Comparison of ENCODE assay signal across 33 mouse cellular contexts in the genomic region with DNA sequence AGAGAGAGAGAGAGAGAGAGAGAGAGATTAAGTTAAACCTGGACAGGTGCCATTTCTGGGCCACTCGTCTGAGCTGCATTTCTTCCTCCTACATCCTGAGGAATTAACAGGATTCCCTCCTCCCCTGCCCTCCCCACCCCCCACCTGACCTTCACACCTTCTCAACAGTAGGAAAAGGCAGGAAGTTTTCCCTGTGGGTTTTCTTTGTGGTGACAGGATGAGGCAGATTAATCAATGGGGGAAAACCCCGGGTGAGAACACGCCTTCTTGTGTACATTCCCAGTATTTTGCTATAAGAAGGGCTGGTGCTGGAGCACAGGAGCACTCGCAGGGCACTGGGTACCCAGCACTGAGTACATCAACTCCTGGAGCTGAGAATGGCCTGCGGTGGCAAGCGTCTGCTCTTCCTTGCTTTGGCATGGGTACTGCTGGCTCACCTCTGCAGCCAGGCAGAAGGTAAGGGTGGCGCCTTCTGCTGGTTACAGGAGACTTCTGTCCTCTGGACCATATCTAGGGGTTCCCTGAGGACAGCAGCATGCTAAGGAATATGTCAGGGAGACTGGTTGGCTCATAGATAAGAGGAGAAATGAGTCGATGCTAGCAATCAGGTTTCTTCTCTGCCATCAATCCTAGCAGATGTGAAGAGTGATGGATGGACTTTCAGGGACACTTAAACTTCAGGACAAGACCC. TPM values are rescaled to one million over a fixed set of nuclear protein-coding genes. Genes with fewer than 3 reads are reported as not detected.
A peak's percentile ranks its signal among the peaks of the same experiment; 100 is the strongest.
DNase-seq lines count a peak whose midpoint lies in the region; ATAC-seq and TF ChIP-seq lines count a peak whose summit lies in the region.
"Had no signal": no experiment of that assay in that cellular context is flagged by ENCODE, and none has a peak within 500 bp of the region (broad histone marks: within the 10 kb centered on the region; RNA-seq: fewer than 3 reads in every experiment).

Ccl20 (plus strand) TSS at position 320 of the 691 bp plus-strand sequence.

- no peak for DNase-seq in lung, postnatal 0 days (ENCODE audit: low spot score)
- DNase-seq in lung, postnatal 4 days = no peak
- peak; percentile 53 for DNase-seq in ZHBTc4 (ENCODE audit: low read depth, low spot score)
- DNase-seq in heart, postnatal 4 days = no peak
- no peak for DNase-seq in natural killer cell, adult 2 months (ENCODE audit: low spot score in 2 of 2)
- no peak for DNase-seq in midbrain, postnatal 0 days (ENCODE audit: low spot score)
- DNase-seq: adrenal gland, postnatal 25 days; B cell, adult 2 months; cerebellum, adult 8-10 months; cerebellum, postnatal 36 days; embryo, embryonic 11 days; gastrocnemius, adult 2 months; kidney, adult 2 months; kidney, postnatal 36 days; layer of hippocampus, adult 9-11 months; liver; thymus, postnatal 36 days had no signal

- no peak within 1 kb of the TSS for H3K4me3 ChIP-seq in lung, postnatal 0 days (ENCODE audit: low read depth, low read length)
- no peak within 1 kb of the TSS for H3K4me3 ChIP-seq in intestine, postnatal 0 days (ENCODE audit: low read depth, low read length)
- no peak within 1 kb of the TSS for H3K4me3 ChIP-seq in midbrain, postnatal 0 days (ENCODE audit: low read depth, low read length)
- H3K4me3 ChIP-seq: embryonic facial prominence, embryonic 13.5 days; forebrain, embryonic 13.5 days; gastrocnemius, adult 2 months; heart, embryonic 10.5 days; limb, embryonic 10.5 days; liver, embryonic 15.5 days had no signal

- peak; percentile 13; the same call in 1 of the 2 replicates for TF ChIP-seq CTCF in lung, postnatal 0 days (IDR thresholded peaks at IDR 0.05)
- peak; percentile 68 for TF ChIP-seq CTCF in intestine, postnatal 0 days (IDR thresholded peaks at IDR 0.05; ENCODE audit: low read depth)
- TF ChIP-seq CTCF in midbrain, postnatal 0 days (IDR thresholded peaks at IDR 0.05) = no peak

- no peaks in the 10 kb centered on the region for H3K27me3 ChIP-seq in lung, postnatal 0 days (replicated peaks; ENCODE audit: insufficient read depth, low read length)
- H3K27me3 ChIP-seq in intestine, postnatal 0 days (replicated peaks; ENCODE audit: control insufficient read depth, insufficient read depth, low read length) = no peaks in the 10 kb centered on the region
- H3K27me3 ChIP-seq in midbrain, postnatal 0 days (ENCODE audit: insufficient read depth, low read length) = no peaks in the 10 kb centered on the region
- H3K27me3 ChIP-seq: embryonic facial prominence, embryonic 13.5 days; forebrain, embryonic 13.5 days; liver, embryonic 15.5 days had no signal

- no peaks in the 10 kb centered on the region for H3K4me1 ChIP-seq in lung, postnatal 0 days (ENCODE audit: insufficient read depth, low read depth, low read length)
- peaks cover 5% of the 10 kb centered on the region for H3K4me1 ChIP-seq in intestine, postnatal 0 days (replicated peaks; ENCODE audit: control insufficient read depth, insufficient read depth, low read length)
- H3K4me1 ChIP-seq in midbrain, postnatal 0 days (ENCODE audit: insufficient read depth, low read length) = no peaks in the 10 kb centered on the region
- H3K4me1 ChIP-seq: embryonic facial prominence, embryonic 13.5 days; forebrain, embryonic 13.5 days; limb, embryonic 10.5 days; liver, embryonic 15.5 days had no signal

- H3K36me3 ChIP-seq in lung, postnatal 0 days (ENCODE audit: insufficient read depth, low read length) = no peaks in the 10 kb centered on the region
- H3K36me3 ChIP-seq in intestine, postnatal 0 days (ENCODE audit: control insufficient read depth, insufficient read depth) = no peaks in the 10 kb centered on the region
- H3K36me3 ChIP-seq in midbrain, postnatal 0 days (ENCODE audit: insufficient read depth, low read length) = no peaks in the 10 kb centered on the region
- H3K36me3 ChIP-seq: embryonic facial prominence, embryonic 13.5 days; heart, embryonic 10.5 days; limb, embryonic 10.5 days; liver, embryonic 15.5 days had no signal

- no peak within 1 kb of the TSS for H3K4me2 ChIP-seq in lung, postnatal 0 days (replicated peaks; ENCODE audit: low read depth, low read length)
- H3K4me2 ChIP-seq in intestine, postnatal 0 days (replicated peaks; ENCODE audit: low read depth) = peak within 1 kb of the TSS; percentile 18
- H3K4me2 ChIP-seq in midbrain, postnatal 0 days (ENCODE audit: low read depth, low read length, poor library complexity, severe bottlenecking) = no peak within 1 kb of the TSS
- H3K4me2 ChIP-seq: embryonic facial prominence, embryonic 13.5 days; forebrain, embryonic 13.5 days; liver, embryonic 15.5 days; midbrain, embryonic 11.5 days had no signal

- H3K9me3 ChIP-seq in lung, postnatal 0 days (ENCODE audit: low read length) = no peaks in the 10 kb centered on the region
- no peaks in the 10 kb centered on the region for H3K9me3 ChIP-seq in intestine, postnatal 0 days (ENCODE audit: control insufficient read depth)
- H3K9me3 ChIP-seq in midbrain, postnatal 0 days (ENCODE audit: low read length) = no peaks in the 10 kb centered on the region
- H3K9me3 ChIP-seq: embryonic facial prominence, embryonic 13.5 days; forebrain, embryonic 13.5 days; heart, embryonic 10.5 days; limb, embryonic 10.5 days; liver, embryonic 15.5 days had no signal

- WGBS in lung, postnatal 0 days = 15% methylated on average over 8 of the region's 8 CpGs
- WGBS in intestine, postnatal 0 days = 15% methylated on average over 8 of the region's 8 CpGs
- WGBS in midbrain, postnatal 0 days = 49% methylated on average over 8 of the region's 8 CpGs

- TF ChIP-seq EP300 in lung, postnatal 0 days (IDR thresholded peaks at IDR 0.05) = no peak

- no peak within 1 kb of the TSS for H3K27ac ChIP-seq in lung, postnatal 0 days (ENCODE audit: low read length)
- H3K27ac ChIP-seq in intestine, postnatal 0 days (ENCODE audit: low read depth, low read length) = peak within 1 kb of the TSS; percentile 60
- H3K27ac ChIP-seq in midbrain, postnatal 0 days (ENCODE audit: low read depth, low read length) = no peak within 1 kb of the TSS
- H3K27ac ChIP-seq: embryonic facial prominence, embryonic 13.5 days; forebrain, embryonic 13.5 days; gastrocnemius, adult 2 months; heart, embryonic 10.5 days; limb, embryonic 10.5 days; liver, embryonic 15.5 days had no signal

- ATAC-seq in lung, postnatal 0 days = no peak
- ATAC-seq in intestine, postnatal 0 days = peak; percentile 86
- ATAC-seq in midbrain, postnatal 0 days (ENCODE audit: low FRiP score) = no peak
- ATAC-seq: forebrain, embryonic 13.5 days; hindbrain, embryonic 16.5 days had no signal

- no peak within 1 kb of the TSS for H3K9ac ChIP-seq in lung, postnatal 0 days (replicated peaks; ENCODE audit: low read depth)
- H3K9ac ChIP-seq in intestine, postnatal 0 days (ENCODE audit: low read depth, low read length) = no peak within 1 kb of the TSS
- H3K9ac ChIP-seq in midbrain, postnatal 0 days (replicated peaks; ENCODE audit: low read length, poor library complexity, severe bottlenecking) = no peak within 1 kb of the TSS
- H3K9ac ChIP-seq: embryonic facial prominence, embryonic 13.5 days; forebrain, embryonic 13.5 days; liver, embryonic 15.5 days had no signal

RNA-seq across cellular contexts. Expression of gene Ccl20, which starts in this region (rescaled TPM):
- 0.37 and 41.3 TPM in 2 replicates for polyA plus RNA-seq in lung, postnatal 0 days (2015; fragmentation: Nextera tagmentation; extraction: Ambion mirVana)
- 13.2 and 28.1 TPM in 2 replicates for polyA plus RNA-seq in intestine, postnatal 0 days (2015; fragmentation: Nextera tagmentation; extraction: Ambion mirVana)
- total RNA-seq in heart, postnatal 4 days (2021) = not detected
- total RNA-seq in midbrain, postnatal 0 days (2014; rRNA removed) = not detected in 2 replicates
- polyA plus RNA-seq in midbrain, postnatal 0 days (2015; fragmentation: Nextera tagmentation; extraction: Ambion mirVana) = not detected in 2 replicates
- total RNA-seq: adrenal gland, postnatal 25 days; gastrocnemius, adult 2 months; hematopoietic stem cell, adult 5-6 weeks; left cerebral cortex, adult 8-10 months; megakaryocyte progenitor cell, adult 5-6 weeks; neutrophil, adult 5-6 weeks had no signal
- polyA plus RNA-seq: embryonic facial prominence, embryonic 13.5 days; forebrain, embryonic 13.5 days; frontal cortex, adult 2 months; gonadal fat pad, adult 2 months; heart, embryonic 16.5 days; hindbrain, embryonic 16.5 days; limb, embryonic 10.5 days; liver, embryonic 15.5 days; lung, embryonic 16.5 days; midbrain, embryonic 11.5 days had no signal
